Mouse (Mus musculus) lung, embryonic 14.5 days (tissue): ENCODE measurements around the gene 4931414P19Rik. TPM values are rescaled to one million over a fixed set of nuclear protein-coding genes. Genes with fewer than 3 reads are reported as not detected.
A peak's percentile ranks its signal among the peaks of the same experiment; 100 is the strongest.

Experiments used
- ATAC-seq: fragments of 200-750 bp; cut with Nextera tagmentation; 2 replicates; pipeline ENCODE4 v1.8.0; 2017; ENCODE audit warnings: mild to moderate bottlenecking, moderate TSS enrichment, moderate library complexity; ENCODE audit not compliant: insufficient read depth
- DNase-seq: peaks from one replicate; pipeline ENCODE4 v3.0.0-alpha.2; 2015
- H3K27ac ChIP-seq: fragments of 300-500 bp; sonication (generic); 2 replicates; pipeline ENCODE4 v1.5.1; 2014; ENCODE audit warnings: low read depth, mild to moderate bottlenecking, moderate library complexity
- H3K27me3 ChIP-seq: fragments of 300-500 bp; sonication (generic); 2 replicates; pipeline ENCODE4 v1.6.1; 2014; ENCODE audit warnings: low read length, control low read depth; ENCODE audit not compliant: insufficient read depth
- H3K36me3 ChIP-seq: fragments of 300-500 bp; sonication (generic); 2 replicates; pipeline ENCODE4 v1.6.1; 2014; ENCODE audit warnings: control low read depth; ENCODE audit not compliant: insufficient read depth
- H3K4me1 ChIP-seq: fragments of 300-500 bp; sonication (generic); 2 replicates; pipeline ENCODE4 v1.6.1; 2014; ENCODE audit warnings: antibody characterized with exemption, control low read depth; ENCODE audit not compliant: insufficient read depth
- H3K4me2 ChIP-seq: fragments of 300-500 bp; sonication (generic); 2 replicates; pipeline ENCODE4 v1.6.1; 2014; ENCODE audit warnings: mild to moderate bottlenecking
- H3K4me3 ChIP-seq: fragments of 300-500 bp; sonication (generic); 2 replicates; pipeline ENCODE4 v1.5.1; 2014; ENCODE audit warnings: low read depth, low read length
- H3K9ac ChIP-seq: fragments of 300-500 bp; sonication (generic); 2 replicates; pipeline ENCODE4 v1.6.1; 2014
- H3K9me3 ChIP-seq: fragments of 300-500 bp; sonication (generic); 2 replicates; pipeline ENCODE4 v1.6.1; 2016; ENCODE audit warnings: low read depth, low read length, control low read depth
- CTCF ChIP-seq: IDR thresholded peaks from 2 replicates; pipeline ENCODE4 v1.5.1; 2016; ENCODE audit warnings: antibody characterized with exemption, low read depth
- WGBS: fragments of 180-500 bp; shearing (Covaris S2); extraction: QIAGEN DNeasy Blood & Tissue Kit; methylation state at CpG from one replicate; pipeline ENCODE4 v1.1.7; 2014; 5-methylcytosine and 5-hydroxymethylcytosine counted together
- polyA plus RNA-seq: library from polyadenylated mRNA; unstranded; fragments of >200 nt; fragmentation: Nextera tagmentation; extraction: Ambion mirVana; gene quantifications from 2 replicates; pipeline ENCODE4 v1.2.1, GENCODE M21; 2014

4931414P19Rik gene
- polyA plus RNA-seq, 1 experiment from 2014 or later = 9.4 TPM

- no peak overlapping the region for H3K9ac ChIP-seq
- H3K9me3 ChIP-seq = no peaks in the 10 kb centered on the region
- H3K4me2 ChIP-seq = no peak overlapping the region
- DNase-seq (no peak), ATAC-seq (no peak)
- WGBS = 90% methylated on average over 17 of the region's 17 CpGs
- H3K36me3 ChIP-seq = peaks cover 93% of the 10 kb centered on the region
- no peak for TF ChIP-seq CTCF
- no peak overlapping the region for H3K4me3 ChIP-seq
- H3K27me3 ChIP-seq = no peaks in the 10 kb centered on the region
- no peak overlapping the region for H3K27ac ChIP-seq
- H3K4me1 ChIP-seq = no peaks in the 10 kb centered on the region
These were observed 40.7 kb upstream of the 4931414P19Rik start for GRCm38 (mm10) chr14:54646455-54646854.

- H3K9me3 ChIP-seq = no peaks in the 10 kb centered on the region
- no peak for ATAC-seq
- H3K27ac ChIP-seq = no peak overlapping the region
- no peak overlapping the region for H3K4me2 ChIP-seq
- no peak for TF ChIP-seq CTCF
- 71% methylated on average over 9 of the region's 9 CpGs for WGBS
- no peak overlapping the region for H3K4me3 ChIP-seq
- DNase-seq = no peak
- peaks cover 5% of the 10 kb centered on the region for H3K4me1 ChIP-seq
- no peak overlapping the region for H3K9ac ChIP-seq
- H3K36me3 ChIP-seq = peaks cover 75% of the 10 kb centered on the region
- H3K27me3 ChIP-seq = no peaks in the 10 kb centered on the region
These were observed 38.5 kb upstream of the 4931414P19Rik start for GRCm38 (mm10) chr14:54644294-54644693.

- peaks cover 74% of the 10 kb centered on the region for H3K36me3 ChIP-seq
- H3K9me3 ChIP-seq = no peaks in the 10 kb centered on the region
- H3K4me3 ChIP-seq = no peak overlapping the region
- ATAC-seq = no peak
- no peaks in the 10 kb centered on the region for H3K27me3 ChIP-seq
- no peak overlapping the region for H3K9ac ChIP-seq
- no peak for TF ChIP-seq CTCF
- no peak overlapping the region for H3K27ac ChIP-seq
- WGBS = 86% methylated on average over 2 of the region's 2 CpGs
- peaks cover 5% of the 10 kb centered on the region for H3K4me1 ChIP-seq
- no peak for DNase-seq
- H3K4me2 ChIP-seq = no peak overlapping the region
These were observed 37.2 kb upstream of the 4931414P19Rik start for GRCm38 (mm10) chr14:54643011-54643410.

- H3K9me3 ChIP-seq = no peaks in the 10 kb centered on the region
- peak overlapping the region; percentile 100; the same call in 1 of the 2 replicates for H3K4me2 ChIP-seq
- peaks cover 74% of the 10 kb centered on the region for H3K36me3 ChIP-seq
- no peak overlapping the region; the same call in 1 of the 2 replicates for H3K4me3 ChIP-seq
- WGBS = 76% methylated on average over 25 of the region's 25 CpGs
- peaks cover 5% of the 10 kb centered on the region for H3K4me1 ChIP-seq
- DNase-seq (peak; percentile 19), ATAC-seq (no peak)
- no peak for TF ChIP-seq CTCF
- no peak overlapping the region for H3K27ac ChIP-seq
- H3K27me3 ChIP-seq = no peaks in the 10 kb centered on the region
- no peak overlapping the region for H3K9ac ChIP-seq
These were observed 36.6 kb upstream of the 4931414P19Rik start for GRCm38 (mm10) chr14:54642224-54642944.

- WGBS = under 1% methylated on average over 52 of the region's 52 CpGs
- H3K36me3 ChIP-seq = peaks cover 74% of the 10 kb centered on the region
- H3K9me3 ChIP-seq = no peaks in the 10 kb centered on the region
- H3K4me2 ChIP-seq = peak within 1 kb of the TSS; percentile 100
- ATAC-seq (peak; percentile 94), DNase-seq (peak; percentile 97)
- TF ChIP-seq CTCF = peak; percentile 90
- H3K4me1 ChIP-seq = peaks cover 5% of the 10 kb centered on the region
- H3K27ac ChIP-seq = peak within 1 kb of the TSS; percentile 80; the same call in 1 of the 2 replicates
- H3K9ac ChIP-seq = peak within 1 kb of the TSS; percentile 83
- no peaks in the 10 kb centered on the region for H3K27me3 ChIP-seq
- H3K4me3 ChIP-seq = peak within 1 kb of the TSS; percentile 73
These were observed 35.6 kb upstream of the 4931414P19Rik start, which contains the start of gene Cdh24 for GRCm38 (mm10) chr14:54641305-54641969. Gene Cdh24, minus strand, starts transcription at chr14:54641364.

GRCm38 (mm10) chr14:54640946-54641304 lies 35.1 kb upstream of the 4931414P19Rik start, which contains the start of gene Gm17606:
Gene Gm17606, plus strand, starts transcription at chr14:54640952.
- ATAC-seq (peak; percentile 19; the same call in 1 of the 2 replicates), DNase-seq (no peak)
- Histone ChIP-seq H3K9ac (peak within 1 kb of the TSS; percentile 83), H3K36me3 (peaks cover 74% of the 10 kb centered on the region), H3K4me3 (peak within 1 kb of the TSS; percentile 73), H3K4me2 (peak within 1 kb of the TSS; percentile 100), H3K4me1 (peaks cover 5% of the 10 kb centered on the region), H3K27ac (peak within 1 kb of the TSS; percentile 80; the same call in 1 of the 2 replicates), H3K27me3 (no peaks in the 10 kb centered on the region), H3K9me3 (no peaks in the 10 kb centered on the region)
- WGBS = under 1% methylated on average over 28 of the region's 28 CpGs
- no peak for TF ChIP-seq CTCF

GRCm38 (mm10) chr14:54640121-54640520 lies 34.3 kb upstream of the 4931414P19Rik start:
- H3K4me1 ChIP-seq = peaks cover 5% of the 10 kb centered on the region
- H3K4me3 ChIP-seq = peak overlapping the region; percentile 73; the same call in 1 of the 2 replicates
- DNase-seq (no peak), ATAC-seq (no peak)
- 21% methylated on average over 4 of the region's 4 CpGs for WGBS
- no peak overlapping the region for H3K27ac ChIP-seq
- H3K27me3 ChIP-seq = no peaks in the 10 kb centered on the region
- H3K9ac ChIP-seq = peak overlapping the region; percentile 44
- H3K4me2 ChIP-seq = peak overlapping the region; percentile 100
- no peaks in the 10 kb centered on the region for H3K9me3 ChIP-seq
- peaks cover 67% of the 10 kb centered on the region for H3K36me3 ChIP-seq
- no peak for TF ChIP-seq CTCF
